Mouse (Mus musculus): ENCODE measurements around the gene Rcn1. TPM values are rescaled to one million over a fixed set of nuclear protein-coding genes. Genes with fewer than 3 reads are reported as not detected.

Rcn1 gene
- total RNA-seq, 2 experiments from 2014 or later, result 32.1 to 35.2 TPM

DNA sequence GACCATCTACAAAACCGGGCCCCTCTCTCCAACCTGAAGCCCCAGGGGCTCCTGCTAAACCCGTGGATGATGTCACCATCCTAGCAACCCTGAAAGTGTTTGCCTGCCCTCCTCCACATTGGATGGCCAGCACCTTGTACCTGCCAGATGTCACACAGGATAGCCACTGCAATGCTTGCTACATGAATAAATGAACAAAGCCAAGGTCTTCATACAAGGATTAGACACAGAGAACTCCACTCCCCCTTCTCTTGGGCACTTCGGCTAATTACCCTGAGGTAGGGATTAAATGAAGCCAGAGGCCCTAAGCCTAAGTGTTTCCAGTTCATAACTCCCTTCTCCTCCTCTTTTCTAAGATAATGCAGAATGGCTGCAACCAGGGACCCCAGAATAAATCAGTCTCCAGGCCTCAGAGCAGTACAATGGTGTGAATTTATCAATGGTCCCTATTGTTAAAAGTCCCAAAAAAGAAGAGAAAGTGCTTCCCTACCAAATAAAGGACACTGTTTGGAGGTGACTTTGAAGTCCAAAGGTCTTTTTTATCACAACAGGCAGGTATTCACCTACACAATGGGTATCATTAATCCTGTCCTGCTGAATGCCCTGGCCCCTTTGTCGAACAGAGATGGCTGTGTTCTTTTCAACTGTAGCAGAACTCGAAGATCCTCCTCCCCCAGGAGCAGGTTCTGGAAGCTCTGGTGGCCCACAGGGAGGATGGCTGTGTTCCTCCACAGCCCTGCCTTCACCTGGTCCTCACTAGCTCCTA lies 1.5 kb downstream of the Rcn1 start:
- no peak for DNase-seq (ENCODE audit: low spot score in 2 of 2)

DNA sequence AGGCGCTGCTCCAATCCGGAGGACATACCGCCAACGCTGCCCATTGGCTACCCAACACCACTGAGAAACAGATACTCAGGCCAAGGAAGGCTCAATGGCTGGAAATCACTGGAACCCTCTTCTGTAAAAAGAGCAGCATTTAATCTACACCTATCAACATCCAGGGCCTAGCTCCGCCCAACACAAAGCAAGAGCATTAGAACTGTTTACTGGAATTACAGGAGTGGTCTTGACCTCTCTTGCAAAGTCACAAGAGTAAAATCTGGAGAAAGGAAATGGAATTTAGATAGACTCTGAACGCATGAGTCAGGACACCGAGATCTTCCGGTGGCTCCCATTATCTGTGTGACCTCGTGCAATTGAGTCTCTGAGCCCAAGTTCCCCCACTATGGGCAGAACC lies 3.1 kb downstream of the Rcn1 start:
- DNase-seq (ENCODE audit: low spot score in 2 of 2), result no peak

DNA sequence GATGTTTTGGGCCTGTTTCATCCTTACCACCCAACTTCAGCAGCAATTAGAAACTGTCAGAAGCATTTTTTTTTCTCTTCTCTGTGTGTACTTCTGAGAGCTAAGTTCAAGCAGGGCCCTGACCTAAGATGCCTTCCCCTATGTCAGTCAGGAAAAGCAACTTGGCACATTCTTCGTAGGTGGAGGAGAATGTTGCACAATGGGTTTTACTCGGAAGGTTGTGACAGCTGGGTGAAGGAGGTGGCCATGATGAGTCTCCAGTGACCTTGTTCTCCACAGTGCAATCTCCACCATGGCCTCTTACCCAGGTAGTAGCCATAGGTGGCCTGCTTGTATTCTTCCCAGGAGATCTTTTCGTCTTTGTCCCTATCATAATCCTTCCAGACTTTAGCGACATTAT lies 4.7 kb downstream of the Rcn1 start:
- DNase-seq (ENCODE audit: low spot score in 2 of 2), result no peak

DNA sequence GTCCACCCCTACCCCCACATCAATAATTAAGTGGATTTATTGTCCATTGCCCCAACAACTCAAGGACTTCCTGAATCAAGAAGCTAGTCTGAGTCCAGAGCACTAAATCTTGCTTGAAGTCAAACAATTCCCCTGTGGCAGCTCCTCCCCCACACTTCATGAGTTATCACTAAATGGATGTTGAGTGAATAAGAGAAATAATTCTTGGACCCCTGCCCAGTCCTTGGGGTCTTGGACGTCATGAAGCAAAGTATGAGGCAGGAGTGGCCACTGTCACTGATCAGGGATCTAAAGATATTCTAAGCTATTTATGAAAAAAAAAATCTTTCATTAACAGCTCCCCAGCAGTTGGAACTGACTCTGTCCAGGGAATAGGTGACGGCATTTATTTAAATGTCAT lies 6.6 kb downstream of the Rcn1 start:
- DNase-seq (ENCODE audit: low spot score in 2 of 2), result no peak

DNA sequence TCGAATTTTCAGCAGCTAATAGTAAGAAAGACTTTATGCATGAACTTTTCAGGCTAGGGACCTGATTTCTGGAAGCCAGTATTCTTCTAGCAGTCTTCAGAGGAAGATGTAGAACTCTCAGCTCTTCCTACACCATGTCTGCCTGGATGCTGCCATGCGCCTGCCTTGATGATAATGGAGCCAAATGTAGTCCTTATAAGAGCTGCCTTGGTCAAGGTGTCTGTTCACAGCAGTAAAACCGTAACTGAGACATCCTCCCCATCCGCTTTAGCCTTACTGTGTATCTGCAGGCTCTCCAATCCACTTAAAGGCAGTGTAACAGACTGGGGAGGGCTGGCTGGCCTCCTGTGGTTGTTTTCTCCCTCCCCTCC lies 7.7 kb downstream of the Rcn1 start:
- DNase-seq (ENCODE audit: low spot score in 2 of 2), result no peak

DNA sequence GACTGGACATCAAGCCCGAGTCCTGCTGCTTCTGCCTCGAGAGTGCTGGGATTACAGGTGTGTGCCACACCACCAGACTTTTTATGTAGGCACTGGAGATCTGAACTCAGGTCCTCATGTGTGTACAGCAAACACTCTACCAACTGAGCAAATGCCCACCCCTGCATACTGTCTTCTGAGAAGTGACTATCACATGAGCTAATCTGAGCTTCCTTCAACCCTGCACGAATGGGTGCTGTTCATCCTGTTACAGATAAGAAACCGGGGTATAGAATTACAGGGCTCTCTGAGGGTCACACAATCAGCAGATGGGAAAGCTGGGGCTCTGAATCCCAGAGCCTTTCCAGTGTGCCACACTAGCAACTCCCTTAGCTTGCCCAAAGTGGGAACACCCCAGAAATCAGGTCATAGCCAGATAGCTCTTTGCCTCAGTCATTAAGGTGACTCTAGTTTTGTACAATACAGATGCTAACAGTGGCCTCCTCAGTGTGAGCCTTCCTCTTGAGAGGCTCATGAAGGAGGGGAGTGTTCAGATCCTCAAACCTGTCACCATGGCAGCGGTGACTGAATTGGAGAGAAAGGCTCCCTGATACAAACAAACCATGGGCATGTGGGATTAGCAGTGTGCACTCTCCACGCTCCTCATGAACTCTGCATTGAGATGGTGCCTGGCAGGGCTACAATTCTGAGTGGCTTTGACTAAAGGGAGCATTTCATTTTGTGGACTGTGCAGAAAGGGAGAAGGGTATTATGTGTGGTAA lies 8.3 kb downstream of the Rcn1 start:
- DNase-seq (ENCODE audit: low spot score in 2 of 2), result no peak

DNA sequence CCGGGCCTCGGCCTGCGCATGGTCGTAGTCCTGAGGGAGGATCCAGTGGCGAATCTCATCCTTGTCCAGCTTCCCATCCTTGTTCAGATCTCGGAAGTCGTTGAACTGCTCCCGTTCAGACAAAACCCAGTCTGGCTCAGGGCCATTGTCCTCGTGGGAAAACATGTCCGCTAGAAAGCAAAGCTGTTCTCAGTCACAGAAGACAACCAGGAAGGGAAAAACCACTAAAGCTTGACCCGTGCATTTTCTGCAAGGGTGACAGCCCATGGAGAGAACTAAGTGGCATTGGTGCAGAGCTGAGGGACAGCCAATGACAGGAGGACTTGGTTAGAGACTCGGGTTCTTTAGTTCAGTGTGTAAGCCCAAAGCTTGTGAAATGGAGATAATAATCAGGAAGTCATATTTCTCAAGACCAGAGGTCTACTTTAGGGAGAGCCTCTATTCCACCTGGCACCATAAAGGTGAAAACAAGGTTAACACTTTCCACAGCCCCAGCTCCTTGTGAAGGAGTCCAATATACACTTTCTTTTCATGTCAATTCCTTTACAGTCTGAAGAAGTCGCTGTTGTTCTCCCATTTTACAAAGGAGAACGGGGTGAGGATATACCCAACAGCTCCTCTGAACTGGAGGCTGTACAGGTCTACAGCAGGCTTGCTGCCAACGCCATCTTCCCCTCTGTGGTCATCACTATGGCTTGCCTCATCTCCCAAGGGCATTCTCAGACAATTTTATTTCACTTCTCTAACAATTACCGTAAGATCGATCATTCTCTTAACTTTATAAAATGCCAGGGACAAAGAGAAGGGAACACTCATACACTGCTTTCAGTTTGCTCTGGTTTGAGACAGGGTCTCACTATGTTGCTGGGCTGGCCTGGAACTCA lies 9.9 kb downstream of the Rcn1 start:
- DNase-seq (ENCODE audit: low spot score in 2 of 2), result no peak

DNA sequence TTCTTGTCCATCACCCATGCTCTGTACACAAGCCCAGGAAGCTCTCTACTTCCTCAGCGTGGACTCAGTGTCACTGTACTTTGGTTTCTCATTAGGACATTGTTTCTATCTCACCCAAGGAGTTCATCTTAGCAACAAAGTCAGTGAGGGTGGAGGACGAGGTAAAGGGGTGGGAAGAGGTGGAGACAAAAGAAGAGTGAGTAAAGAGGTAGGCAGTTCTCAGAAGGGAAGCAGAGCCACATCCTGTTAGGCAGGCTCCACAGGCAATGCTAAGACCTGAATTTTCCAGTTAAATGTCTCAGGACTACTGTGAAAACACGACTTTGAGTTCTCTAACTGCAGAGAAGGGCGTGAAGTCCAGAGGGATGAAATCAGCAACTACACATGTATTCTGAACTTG lies 12.7 kb downstream of the Rcn1 start:
- no peak for DNase-seq (ENCODE audit: low spot score in 2 of 2)

DNA sequence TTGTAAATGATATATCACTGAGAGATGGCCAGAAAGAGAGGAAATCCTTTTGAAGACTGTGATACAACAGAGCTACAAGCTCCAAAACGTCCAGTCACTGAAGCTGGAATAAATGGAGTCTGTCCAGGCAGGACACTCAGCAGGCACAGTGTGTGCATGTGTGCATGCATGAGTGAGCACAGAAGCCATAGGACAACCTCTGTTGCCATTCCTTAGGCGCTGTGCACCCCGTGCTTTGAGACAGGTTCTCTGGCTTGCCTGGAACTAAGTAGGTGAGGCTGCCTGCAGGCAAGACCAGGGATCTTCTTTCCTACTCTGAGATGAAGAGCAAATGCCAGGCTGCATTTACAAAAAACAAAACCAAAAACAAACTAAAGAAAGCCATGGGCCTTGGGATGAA lies 14.1 kb downstream of the Rcn1 start:
- no peak for DNase-seq (ENCODE audit: low spot score in 2 of 2)

DNA sequence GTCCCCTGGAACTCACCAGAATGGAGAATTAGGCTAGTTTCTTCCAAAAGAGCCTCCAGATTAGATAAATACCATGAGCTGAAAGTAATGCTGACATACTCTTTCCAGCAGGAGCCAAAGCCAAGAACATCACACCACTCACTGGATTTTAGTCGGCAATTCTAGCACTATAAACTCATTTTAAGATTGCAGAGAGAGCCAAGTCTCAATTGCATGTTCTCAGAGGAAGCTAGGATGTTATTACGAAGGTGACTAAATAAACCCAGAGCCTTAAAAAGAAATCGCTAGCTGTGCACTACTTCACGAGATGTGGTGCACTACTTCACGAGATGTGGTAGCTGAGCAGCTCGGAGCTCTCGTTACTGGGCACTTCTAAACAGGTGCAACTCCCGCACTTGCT lies 16.1 kb downstream of the Rcn1 start:
- DNase-seq (ENCODE audit: low spot score in 2 of 2), result no peak

DNA sequence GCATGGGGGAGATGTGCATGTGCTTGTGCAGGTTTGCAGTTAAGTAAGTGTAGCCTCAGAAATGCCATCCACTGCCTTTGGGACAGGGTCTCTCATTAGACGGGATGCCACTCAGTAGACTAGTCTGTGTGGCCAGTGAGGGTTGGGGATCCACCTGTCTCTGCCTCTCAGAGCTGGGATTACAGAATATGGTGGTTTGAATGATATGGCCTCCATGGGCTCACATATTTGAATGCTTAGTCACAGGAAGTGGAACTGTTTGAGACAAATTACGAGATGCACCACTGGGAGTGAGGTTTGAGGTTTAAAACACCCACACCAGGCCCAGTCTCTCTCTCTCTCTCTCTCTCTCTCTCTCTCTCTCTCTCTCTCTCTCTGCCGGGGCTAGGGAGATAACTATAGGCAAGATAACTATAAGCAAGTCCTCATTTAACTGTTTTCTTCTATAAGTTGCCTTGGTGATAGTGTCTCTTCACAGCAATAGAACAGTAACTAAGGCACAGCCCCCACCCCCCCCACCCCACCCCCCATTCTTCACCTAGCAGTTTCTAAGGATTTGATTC lies 18.3 kb downstream of the Rcn1 start:
- DNase-seq (ENCODE audit: low spot score in 2 of 2), result no peak

DNA sequence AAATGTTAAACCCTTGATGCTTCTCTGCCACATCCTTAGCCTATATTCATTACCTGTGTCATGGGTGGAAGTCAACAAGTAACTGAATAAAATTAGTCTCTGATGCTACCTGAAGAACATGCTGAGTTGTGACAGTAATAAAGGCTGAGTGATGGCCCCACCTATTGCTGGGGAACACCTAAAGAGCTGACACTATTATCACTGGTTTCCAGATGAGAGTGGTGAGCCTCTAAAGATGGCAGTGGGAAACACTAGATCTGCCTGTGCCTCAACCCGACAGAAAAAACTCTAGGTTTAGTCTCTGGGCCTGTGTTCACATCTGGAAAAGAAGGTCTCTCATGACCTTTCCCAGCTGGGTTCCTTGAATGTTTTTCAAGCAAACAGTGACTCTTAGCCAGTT lies 19.4 kb downstream of the Rcn1 start:
- DNase-seq (ENCODE audit: low spot score in 2 of 2), result no peak

DNA sequence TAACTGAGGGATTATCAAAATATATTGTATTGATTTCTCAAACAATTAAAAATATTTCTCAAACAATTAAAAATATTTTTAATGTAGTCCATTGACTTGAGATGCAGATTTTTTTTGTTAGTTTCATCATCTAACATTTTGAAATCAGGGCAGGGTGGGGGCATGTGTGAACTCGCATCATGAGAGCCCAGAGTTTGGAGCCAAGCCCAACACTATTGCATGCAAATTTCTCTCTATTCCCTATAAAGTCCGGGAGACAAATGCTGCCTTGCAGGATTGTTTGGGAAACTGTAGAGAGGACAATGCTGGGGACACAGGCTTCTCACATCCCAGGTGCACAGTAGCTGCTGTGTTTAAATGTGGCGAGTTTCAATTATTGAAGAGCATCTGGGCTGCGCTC lies 23.4 kb downstream of the Rcn1 start:
- no peak for DNase-seq (ENCODE audit: low spot score in 2 of 2)

DNA sequence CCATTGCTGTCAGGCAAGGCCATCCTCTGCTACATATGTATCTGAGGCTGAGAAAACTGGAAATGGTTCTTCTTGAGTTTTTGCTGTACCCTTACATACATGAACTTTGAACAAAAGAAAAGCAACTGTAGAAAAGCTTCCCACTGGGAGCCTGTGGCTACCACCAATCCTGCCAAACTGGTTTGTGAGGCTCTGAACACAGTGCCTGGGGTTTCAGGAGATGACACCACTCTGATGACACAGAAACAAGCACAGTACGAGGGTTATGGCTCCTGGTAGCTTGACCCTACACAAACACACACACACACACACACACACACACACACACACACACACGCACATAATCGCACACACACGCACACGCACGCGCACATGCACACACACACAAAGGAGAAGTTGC lies 23.9 kb downstream of the Rcn1 start:
- no peak for DNase-seq (ENCODE audit: low spot score in 2 of 2)

DNA sequence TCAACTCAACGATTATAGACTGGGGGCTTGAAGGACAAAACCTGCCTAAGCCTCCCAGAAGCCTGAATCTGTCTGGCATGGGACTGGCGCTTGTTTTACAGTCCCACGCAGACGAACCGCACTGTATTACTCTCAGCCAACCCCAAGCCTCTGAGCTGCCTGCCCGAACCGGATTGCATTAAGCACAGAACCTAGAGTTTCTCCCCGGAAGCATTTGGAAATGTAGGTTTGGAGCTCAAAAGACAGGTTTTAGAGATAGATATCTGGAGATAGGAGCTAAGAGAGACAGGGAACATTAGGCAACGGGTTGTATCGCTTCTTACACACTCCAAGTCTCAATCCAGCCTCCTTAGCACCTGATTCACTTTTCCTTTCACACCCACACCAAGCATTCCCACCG lies 25.5 kb downstream of the Rcn1 start:
- DNase-seq (ENCODE audit: low spot score in 2 of 2), result no peak

DNA sequence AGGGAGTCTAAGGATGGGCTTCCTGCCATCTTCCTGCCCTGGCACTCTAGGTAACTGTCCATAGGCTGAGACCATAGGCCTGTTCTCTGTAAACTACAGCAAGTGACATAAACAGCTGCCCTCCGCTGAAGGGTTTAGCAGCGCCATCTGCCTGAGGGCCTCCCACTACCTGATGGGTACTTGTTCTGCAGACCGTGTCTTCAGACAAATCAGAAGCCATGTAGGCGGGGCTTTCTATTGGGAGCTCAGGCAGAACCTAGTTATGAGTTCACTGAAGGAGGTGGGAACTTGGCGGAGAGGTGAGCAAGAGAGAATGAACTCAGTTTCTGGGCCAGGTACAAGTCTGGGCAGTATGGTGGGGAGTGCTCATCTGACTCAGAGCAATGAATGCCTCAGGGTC lies 26.4 kb downstream of the Rcn1 start:
- no peak for DNase-seq (ENCODE audit: low spot score in 2 of 2)

DNA sequence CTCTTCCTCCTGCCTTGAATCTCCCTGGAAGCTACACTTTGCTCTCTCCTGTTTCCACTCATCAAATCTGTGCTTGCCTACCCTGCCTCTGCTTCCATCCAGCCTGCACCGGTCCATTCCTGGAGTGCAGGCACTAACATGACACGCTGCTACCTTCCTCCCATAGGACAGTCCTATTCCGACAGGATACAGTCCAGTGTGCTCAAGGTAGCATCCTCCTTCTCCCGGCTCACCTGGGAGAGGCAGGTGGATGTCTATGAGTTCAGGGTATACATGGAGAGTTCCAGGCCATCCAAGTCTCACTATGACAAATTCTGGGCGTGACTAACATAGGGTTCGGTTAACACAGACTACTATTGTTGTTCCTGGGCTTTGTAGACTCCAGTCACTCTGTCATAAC lies 27.0 kb downstream of the Rcn1 start:
- DNase-seq (ENCODE audit: low spot score in 2 of 2), result no peak

DNA sequence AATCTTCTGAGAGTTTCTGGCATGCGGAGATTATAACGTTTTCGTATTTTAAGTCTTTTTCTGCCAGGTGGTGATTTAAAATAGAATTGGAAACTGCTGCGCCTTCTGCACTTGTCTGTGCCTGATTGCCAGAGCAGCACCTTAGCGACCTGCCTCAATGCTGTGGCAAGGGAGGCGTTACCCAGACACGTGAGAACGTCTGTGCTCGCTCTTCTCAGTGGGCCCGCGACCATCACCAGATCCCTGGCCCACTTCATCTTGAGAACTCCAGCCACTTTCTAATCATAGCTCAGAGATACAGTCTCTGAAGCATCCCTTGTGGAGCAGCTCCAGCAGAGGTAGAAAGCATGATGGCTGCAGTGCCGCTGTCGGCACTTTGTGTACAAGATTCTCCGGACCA lies 28.4 kb downstream of the Rcn1 start:
- DNase-seq (ENCODE audit: low spot score in 2 of 2), result peak in 1 of 2 experiments; percentile 15

DNA sequence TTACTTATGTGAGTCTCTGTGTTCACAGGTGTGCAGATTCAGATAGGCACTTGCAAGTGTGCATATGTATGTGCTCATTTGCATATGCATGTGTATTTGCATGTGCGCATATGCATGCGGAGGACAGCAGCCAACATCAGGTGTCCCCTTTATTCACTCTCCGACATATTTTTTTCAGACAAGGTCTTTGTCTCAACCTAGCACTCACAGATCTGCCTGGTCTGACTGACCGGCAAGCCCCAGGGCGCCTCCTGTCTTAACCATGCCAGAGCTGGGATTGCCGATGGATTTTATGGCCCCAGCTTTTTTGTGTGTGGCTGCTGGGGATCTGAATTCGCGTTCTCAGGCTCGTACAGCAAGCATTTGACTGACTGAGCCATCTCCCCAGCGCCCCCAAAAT lies 28.9 kb downstream of the Rcn1 start:
- DNase-seq (ENCODE audit: low spot score in 2 of 2), result no peak

DNA sequence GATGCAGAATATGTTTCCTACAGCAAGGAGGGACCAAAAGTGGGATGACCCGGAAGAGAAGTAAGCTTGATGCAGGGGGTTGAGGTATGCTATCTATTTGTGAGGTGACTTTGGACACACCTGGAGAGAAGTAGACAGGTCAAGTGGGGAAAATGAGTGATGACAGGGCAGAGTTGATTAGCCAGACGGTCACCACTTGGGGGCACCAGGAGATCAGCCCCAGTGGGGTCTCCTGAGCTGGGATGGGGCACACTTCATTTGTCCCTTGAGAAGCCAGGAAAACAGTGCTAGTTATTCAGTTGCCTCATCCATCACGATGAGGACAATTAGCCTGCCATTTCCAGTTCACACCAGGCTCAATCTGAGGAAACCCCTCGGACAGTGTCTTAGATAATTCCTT lies 31.5 kb downstream of the Rcn1 start:
- no peak for DNase-seq (ENCODE audit: low spot score in 2 of 2)

DNA sequence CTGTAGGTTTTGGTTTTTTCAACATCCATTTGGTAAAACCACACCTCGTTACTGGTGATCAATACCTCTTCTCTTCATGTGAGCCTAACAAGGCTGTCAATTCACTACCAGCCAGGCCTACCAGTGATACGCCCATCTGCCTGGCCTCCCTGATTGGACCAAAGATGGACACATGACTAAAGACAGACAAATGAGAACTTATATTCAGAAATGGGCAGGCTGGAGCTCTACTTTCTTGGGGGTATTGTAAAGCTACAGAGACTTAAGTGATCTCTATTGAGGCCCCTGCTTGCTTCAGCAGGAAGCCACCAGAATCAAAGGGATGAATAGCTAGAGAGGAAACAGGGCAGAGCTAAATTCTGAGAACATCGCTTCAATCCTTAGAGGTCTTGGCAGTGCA lies 41.1 kb downstream of the Rcn1 start:
- no peak for DNase-seq (ENCODE audit: low spot score in 2 of 2)

DNA sequence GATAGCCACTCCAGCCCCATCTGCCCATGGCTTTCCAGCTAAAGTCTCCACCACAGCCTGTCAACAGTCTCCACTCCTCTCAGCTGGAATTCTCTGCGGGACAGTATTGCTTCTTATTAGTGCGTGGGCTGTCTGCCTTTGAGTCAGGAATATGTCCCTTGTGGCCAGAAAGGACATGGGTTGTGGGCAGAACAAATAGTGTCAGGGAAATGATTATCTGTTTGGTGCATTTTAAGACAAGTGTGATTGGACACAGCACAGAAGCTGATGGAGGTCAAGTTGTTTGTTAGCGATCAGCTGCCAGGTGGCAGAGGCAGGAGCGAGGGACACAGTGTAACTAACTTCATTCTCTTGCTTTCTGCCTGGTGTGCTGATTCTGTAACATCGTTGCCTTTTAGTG lies 42.3 kb downstream of the Rcn1 start:
- DNase-seq (ENCODE audit: low spot score in 2 of 2), result no peak
